Mouse (Mus musculus) layer of hippocampus, adult 6 months (tissue): ENCODE data around the gene Sos1. TPM values are rescaled to one million over a fixed set of nuclear protein-coding genes. Genes with fewer than 3 reads are reported as not detected.

ENCODE experiments used
- long read RNA-seq, 2 experiments: library from polyadenylated mRNA; unstranded; transcript quantifications; one replicate each; pipeline ENCODE4 v2.0.0; 2019 to 2020
- polyA plus RNA-seq: library from polyadenylated mRNA; unstranded; fragments of <200 nt; fragmentation: Nextera tagmentation; gene quantifications from 2 replicates; pipeline ENCODE4 v1.2.3, GENCODE M21; 2021

Sos1 gene
- polyA plus RNA-seq = 3.1 TPM in 2 replicates
- long read RNA-seq, experiment 1, partial matches to known transcripts = 4 of 13 reads
- long read RNA-seq, experiment 1, other reads (novel, unspliced or antisense) = 9 of 13 reads
- long read RNA-seq, experiment 2, partial matches to known transcripts = 0 of 9 reads
- long read RNA-seq, experiment 2, other reads (novel, unspliced or antisense) = 9 of 9 reads

DNA sequence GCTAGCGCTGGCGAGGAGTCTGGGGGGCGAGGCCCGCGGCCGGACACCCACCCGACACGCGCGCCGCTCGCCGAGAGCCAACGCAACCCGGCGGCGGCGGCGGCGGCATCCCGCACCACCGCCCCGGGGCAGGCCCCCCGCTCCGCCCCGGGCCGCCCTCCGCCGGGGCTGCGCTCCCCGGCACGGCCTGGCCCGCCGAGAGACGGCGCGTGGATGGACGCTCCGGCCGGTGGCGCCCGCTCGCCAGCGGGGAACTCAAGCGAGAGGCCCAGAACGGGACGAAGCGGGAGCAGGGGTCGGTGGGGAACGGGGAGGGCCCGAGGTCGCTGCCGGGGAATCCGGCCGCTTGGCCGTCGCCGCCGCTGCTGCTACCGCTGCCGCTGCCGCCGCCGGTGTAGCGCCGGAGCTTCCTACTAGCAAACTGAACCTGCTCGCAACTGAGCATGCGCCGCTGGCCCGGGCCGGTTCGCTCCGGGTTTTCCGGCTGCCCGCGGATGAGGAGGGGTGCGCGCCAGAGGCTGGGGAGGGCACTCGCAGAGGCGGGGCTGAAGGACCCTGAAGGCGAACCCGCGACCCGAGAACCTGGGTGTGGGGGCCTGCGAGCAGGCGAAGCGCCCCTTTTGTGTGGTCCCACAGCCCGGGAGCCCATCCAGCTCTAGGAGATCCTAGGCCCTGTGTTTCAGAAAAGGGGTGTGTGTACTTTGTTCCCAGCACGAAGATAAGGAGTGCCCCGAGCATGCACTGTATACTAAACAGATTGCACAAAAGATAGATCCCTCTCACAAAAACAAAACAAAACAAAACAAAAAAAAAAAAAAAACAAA is at the start of gene Sos1:
Gene Sos1 (minus strand): TSS at position 423 of the 824 bp plus-strand sequence.

DNA sequence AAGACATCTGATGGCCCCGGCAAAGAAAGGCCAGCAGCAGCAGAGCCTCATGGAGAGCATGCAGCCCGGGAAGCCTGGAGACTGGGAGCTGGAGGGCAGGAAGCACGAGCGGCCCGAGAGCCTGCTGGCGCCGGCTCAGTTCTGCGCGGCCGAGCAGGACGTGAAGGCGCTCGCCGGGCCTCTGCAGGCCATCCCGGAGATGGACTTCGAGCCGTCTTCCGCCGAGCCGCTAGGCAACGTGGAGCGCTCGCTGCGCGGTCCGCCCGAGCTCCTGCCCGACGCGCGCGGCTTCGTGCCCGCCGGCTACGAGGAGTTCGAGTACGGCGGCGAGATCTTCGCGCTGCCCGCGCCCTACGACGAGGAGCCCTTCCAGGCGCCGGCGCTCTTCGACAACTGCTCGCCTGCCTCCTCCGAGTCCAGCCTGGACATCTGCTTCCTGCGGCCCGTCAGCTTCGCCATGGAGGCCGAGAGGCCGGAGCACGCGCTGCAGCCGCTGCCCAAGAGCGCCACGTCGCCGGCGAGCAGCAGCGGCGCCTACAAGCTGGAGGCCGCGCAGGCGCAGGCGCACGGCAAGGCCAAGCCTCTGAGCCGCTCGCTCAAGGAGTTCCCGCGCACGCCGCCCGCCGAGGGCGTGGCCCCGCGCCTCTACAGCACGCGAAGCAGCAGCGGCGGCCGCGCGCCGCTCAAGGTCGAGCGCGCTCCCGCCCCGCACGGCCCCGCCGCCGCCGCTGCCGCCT is 107.1 kb downstream of the Sos1 start, which contains the start of gene Gm10190:
Gene Gm10190 (minus strand): TSS at position 553 of the 737 bp plus-strand sequence.

Other genes starting within 250 kb of the Sos1 start
- gene Morn2, start 190.2 kb downstream of the Sos1 start, polyA plus RNA-seq = 56.0 and 68.9 TPM in 2 replicates
- 4.7 and 5.5 TPM in 2 replicates for gene Dhx57, start 190.0 kb downstream of the Sos1 start, polyA plus RNA-seq
- 1.1 and 1.2 TPM in 2 replicates for gene Arhgef33, start 173.0 kb downstream of the Sos1 start, polyA plus RNA-seq
- gene Gm10190, start 106.9 kb downstream of the Sos1 start, polyA plus RNA-seq = 1.0 TPM in 1 of 2 replicates, not detected in the other
- gene Cdkl4, start 97.4 kb upstream of the Sos1 start, polyA plus RNA-seq = 13.4 and 16.5 TPM in 2 replicates
- gene Map4k3, start 248.0 kb upstream of the Sos1 start, polyA plus RNA-seq = 8.9 and 10.4 TPM in 2 replicates